Mouse (Mus musculus) right cerebral cortex, postnatal 4 days (tissue): Measurements from ENCODE around the gene Gpat3.
A peak's percentile ranks its signal among the peaks of the same experiment; 100 is the strongest.

Experiments used
- DNase-seq: peaks from one replicate; pipeline ENCODE4 v3.0.0-alpha.2; 2022

Gpat3 gene

GRCm38 (mm10) chr5:100861140-100861539 lies 15.6 kb downstream of the Gpat3 start:
- DNase-seq: no peak

GRCm38 (mm10) chr5:100861811-100862210 lies 16.3 kb downstream of the Gpat3 start:
- DNase-seq: no peak

GRCm38 (mm10) chr5:100863091-100863490 lies 17.6 kb downstream of the Gpat3 start:
- no peak for DNase-seq

- DNase-seq: no peak
These were observed 18.9 kb downstream of the Gpat3 start for GRCm38 (mm10) chr5:100864438-100864837.

- peak; percentile 21 for DNase-seq
These were observed 20.7 kb downstream of the Gpat3 start for GRCm38 (mm10) chr5:100866183-100866582.

- no peak for DNase-seq
These were observed 23.8 kb downstream of the Gpat3 start for GRCm38 (mm10) chr5:100869197-100869895.

GRCm38 (mm10) chr5:100871987-100872386 lies 26.5 kb downstream of the Gpat3 start:
- DNase-seq: no peak

GRCm38 (mm10) chr5:100874721-100875120 lies 29.2 kb downstream of the Gpat3 start:
- DNase-seq: no peak

- DNase-seq: no peak
These were observed 29.7 kb downstream of the Gpat3 start for GRCm38 (mm10) chr5:100875180-100875579.

GRCm38 (mm10) chr5:100877021-100877420 lies 31.5 kb downstream of the Gpat3 start:
- DNase-seq: no peak

- DNase-seq: no peak
These were observed 39.7 kb downstream of the Gpat3 start for GRCm38 (mm10) chr5:100885216-100885615.

- no peak for DNase-seq
These were observed 40.9 kb downstream of the Gpat3 start for GRCm38 (mm10) chr5:100886331-100886988.

GRCm38 (mm10) chr5:100896199-100896598 lies 50.7 kb downstream of the Gpat3 start:
- DNase-seq: no peak

- no peak for DNase-seq
These were observed 54.4 kb downstream of the Gpat3 start for GRCm38 (mm10) chr5:100899745-100900489.

- no peak for DNase-seq
These were observed 55.5 kb downstream of the Gpat3 start for GRCm38 (mm10) chr5:100901046-100901445.

- DNase-seq: no peak
These were observed 63.0 kb downstream of the Gpat3 start for GRCm38 (mm10) chr5:100908478-100908877.

- DNase-seq: no peak
These were observed 63.4 kb downstream of the Gpat3 start for GRCm38 (mm10) chr5:100908901-100909300.

- DNase-seq: no peak
These were observed 64.2 kb downstream of the Gpat3 start for GRCm38 (mm10) chr5:100909691-100910090.

GRCm38 (mm10) chr5:100911502-100912097 lies 66.1 kb downstream of the Gpat3 start:
- no peak for DNase-seq

- DNase-seq: no peak
These were observed 66.9 kb downstream of the Gpat3 start for GRCm38 (mm10) chr5:100912366-100912765.

- DNase-seq: no peak
These were observed 67.8 kb downstream of the Gpat3 start for GRCm38 (mm10) chr5:100913274-100913673.

- DNase-seq: peak; percentile 15
These were observed 69.5 kb downstream of the Gpat3 start for GRCm38 (mm10) chr5:100914989-100915388.

GRCm38 (mm10) chr5:100915411-100915810 lies 69.9 kb downstream of the Gpat3 start:
- DNase-seq: no peak
